Mouse (Mus musculus): ENCODE measurements around the gene Efcab11.

Gene Efcab11

DNA sequence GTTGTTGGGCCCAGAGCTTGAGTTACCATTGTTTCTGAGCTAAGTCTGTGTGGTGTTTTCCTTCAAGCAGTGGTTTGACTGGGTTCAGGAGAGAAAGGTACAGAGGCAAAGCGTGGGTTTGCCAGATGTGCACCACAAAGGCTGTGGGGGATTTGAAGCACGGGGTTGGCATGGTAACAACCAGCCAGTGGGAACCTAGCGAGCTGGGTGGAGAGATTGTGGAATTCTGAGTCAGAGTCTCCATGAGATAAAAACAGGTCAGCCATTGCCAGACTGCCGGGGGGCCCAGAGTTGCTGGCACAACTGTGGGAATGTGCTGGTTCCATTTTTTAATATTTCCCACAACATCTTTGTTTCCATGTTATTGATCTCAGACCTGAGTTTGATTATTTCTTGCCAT, 202.6 kb downstream of the Efcab11 start:
- no peak for DNase-seq (ENCODE audit: low read depth, low spot score)

DNA sequence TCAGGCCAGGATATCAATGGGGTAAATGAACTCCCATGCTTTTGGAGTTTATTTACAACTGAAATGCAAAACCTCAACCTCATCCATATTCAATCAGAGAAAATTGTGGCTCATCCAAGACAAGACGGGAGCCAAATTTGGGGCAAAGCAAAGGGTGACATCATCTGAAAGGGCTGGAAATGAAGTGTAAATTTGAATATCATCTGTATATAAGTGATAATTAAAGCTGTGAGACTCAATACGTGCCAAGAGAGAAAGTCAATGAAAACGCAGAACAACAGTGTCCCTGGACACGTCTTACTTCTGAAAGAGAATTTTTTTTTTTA, 212.4 kb downstream of the Efcab11 start:
- no peak for DNase-seq (ENCODE audit: low read depth, low spot score)

DNA sequence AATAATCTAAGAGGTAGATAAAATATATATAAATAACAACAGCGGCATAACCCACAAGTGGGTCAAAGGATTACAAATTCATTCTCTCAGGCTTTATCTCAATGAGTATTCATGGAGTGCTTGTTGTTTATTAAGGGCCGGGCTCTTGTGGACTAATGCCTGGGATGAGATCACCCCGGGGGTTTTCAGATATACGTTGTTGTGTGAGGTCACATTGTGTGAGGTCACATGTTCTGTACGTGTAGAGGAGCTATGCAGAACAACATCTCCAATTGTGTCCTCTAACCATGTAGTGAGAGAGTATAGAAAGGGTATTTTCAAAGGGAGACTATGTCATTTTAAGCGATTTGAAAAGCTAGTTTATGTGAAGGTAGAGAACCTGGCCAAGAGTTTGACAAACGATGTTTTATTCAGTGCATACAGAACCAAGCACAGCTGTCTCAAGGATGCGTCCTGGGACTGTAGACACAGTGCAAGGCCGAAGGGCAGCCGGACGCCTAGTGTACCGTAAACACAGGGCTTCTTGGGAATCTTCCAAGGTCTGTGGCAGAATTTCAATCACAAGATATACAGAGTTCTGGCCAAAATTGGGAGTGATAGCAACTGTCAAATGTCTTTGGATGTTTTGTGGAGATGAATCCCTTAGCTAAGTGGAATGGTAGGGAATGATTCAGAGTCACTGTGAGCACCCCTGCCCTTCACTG, 212.9 kb downstream of the Efcab11 start:
- no peak for DNase-seq (ENCODE audit: low read depth, low spot score)

DNA sequence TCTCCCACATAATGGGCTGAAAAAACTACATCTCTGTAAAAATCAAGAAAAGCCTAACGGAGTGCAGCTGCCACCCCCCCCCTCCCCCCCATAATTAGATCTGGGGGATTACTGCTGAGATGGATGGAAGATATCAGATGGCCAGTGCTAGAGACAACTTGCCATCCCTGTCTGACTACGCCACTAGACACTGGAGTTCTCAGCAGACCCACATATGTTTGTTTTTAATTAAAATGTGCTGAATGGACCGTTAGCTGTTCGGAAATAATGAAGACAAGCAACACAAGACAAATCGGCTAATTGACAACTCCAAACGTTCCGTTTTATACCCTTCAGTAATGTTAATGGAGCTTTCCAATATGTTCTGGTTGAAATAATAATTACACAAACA, 213.5 kb downstream of the Efcab11 start:
- no peak for DNase-seq (ENCODE audit: low read depth, low spot score)

DNA sequence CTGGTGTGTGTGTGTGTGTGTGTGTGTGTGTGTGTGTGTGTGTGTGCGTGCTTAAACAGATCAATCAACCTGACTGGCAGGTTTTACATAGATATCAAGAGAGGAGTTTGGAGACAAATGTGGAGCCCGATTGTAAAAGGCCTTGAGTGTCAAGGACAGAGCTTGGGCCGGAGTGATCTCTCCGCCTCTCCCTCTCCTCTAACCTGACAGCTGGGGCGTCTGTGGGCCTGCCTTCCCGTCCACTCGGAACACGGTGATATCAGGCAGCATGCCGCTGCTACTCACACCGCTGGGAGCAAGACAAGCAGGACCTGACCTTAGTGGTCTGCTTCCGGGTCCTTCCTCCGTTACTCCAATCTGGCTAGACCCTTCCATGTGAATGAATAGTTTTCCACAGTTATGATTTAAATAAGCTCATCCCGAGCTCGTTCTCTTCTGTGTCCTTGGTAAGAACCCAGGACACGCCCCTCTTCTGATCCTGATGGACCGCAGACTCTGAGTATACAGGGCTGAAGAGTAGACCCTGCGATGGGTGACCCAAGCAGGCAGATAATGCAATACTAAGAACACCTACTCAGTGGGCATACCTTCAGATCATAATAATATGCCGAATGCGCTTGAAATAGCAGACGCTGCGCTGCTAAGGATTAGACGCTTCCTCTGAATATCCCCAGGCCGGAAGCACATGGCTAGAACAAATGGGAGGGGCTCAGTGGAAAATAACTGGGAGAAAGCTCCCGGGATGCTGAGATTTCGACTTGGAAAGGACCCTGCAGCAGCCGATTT, 214.1 kb downstream of the Efcab11 start:
- DNase-seq (ENCODE audit: low read depth, low spot score) = no peak

DNA sequence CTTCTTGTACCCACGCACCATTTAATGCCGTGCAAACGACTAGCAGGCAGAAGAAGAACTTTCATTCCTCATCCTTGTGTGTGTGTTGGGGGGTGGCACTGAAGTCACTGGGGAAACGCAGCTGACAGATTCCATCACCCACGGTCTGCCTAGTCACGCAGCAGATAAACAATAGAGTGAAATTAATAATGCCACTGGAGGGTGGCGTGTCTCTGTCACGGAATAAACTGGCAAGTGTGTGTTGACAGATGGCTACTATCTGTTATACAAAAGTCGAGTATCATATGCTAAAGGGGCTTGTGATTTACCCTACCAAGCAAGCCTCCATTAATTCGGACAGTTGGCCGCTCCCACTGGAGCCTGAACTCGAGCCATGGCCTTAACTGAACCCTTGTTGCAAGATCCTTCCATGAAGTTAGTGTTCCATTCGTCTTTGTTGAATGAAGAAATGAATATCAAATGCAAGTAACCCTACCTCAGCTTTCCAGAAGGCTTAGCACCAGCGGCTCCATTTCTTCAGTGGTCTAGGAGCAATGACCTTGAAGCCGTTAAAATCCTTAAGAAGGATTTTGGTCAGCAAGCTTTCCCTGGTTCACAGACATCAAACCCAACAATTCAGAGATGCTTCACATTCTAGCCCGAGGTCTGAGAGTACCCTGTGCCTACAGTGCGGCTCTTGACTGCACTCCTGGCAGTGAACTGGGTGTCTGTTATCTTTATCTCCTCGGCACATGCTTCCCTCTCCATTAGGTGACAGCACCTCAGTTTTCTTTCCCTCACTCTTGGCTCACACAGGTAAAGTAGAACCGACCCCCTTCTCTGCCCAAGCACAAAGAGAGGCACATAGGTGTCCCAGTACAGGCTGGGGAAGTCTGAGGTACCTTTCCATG, 229.0 kb downstream of the Efcab11 start:
- DNase-seq (ENCODE audit: low read depth, low spot score) = no peak

DNA sequence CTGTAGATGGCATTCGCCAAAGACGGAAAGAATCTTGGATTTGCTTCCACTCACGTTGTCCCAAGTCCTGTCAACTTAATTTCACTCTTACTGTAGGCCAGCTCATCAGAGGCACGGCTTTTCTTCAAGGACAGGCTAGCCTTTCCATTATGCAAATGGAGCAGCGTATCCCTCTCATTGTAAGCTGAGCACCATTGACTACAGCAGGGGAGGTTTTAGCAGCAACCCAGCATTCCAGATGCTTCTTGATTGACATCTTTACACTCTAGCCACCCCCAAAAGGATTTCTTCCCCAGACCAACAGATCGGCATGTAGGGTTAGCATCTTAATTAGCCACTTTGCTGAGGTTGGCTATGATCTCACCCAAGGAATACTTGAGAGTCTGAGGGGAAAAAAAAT, 231.8 kb downstream of the Efcab11 start:
- DNase-seq (ENCODE audit: low read depth, low spot score) = no peak

DNA sequence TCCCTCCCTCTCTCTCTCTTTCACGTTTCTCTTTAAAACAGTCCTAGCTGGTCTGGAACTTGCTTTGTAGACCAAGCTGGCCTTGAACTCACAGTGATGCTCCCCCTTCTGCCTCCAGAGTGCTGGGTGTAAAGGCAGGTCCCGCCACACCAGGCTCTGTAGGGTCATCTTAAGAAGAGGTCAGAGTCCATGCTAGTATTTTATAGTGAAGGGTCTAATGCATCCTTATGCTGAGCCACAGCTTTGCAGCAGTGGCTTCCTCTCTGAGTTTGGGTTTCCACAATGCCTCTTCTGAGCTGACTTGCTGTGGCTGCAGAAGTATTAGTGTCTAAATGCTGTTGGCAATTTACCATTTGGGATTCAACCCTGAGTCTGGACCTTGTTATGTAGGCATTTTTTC, 234.5 kb downstream of the Efcab11 start:
- no peak for DNase-seq (ENCODE audit: low read depth, low spot score)

DNA sequence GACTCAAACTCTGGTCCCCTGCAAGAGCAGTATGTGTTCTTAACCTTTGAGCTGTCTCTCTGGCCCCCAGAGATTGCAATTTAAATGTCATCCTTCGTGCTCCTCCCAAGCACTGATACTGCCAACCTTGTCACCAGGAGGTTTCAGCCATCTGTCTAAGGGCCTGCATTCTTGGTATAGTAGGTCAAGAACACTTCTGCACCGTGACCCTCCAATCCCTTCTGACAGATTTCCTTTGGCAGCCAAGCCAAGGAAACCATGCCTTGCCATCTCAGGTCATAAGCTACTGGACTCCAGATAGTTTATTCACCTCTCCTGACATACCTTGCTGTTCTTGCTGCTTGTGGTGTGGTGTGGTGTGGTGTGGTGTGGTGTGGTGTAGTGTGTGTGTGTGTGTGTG, 235.5 kb downstream of the Efcab11 start:
- DNase-seq (ENCODE audit: low read depth, low spot score) = no peak

DNA sequence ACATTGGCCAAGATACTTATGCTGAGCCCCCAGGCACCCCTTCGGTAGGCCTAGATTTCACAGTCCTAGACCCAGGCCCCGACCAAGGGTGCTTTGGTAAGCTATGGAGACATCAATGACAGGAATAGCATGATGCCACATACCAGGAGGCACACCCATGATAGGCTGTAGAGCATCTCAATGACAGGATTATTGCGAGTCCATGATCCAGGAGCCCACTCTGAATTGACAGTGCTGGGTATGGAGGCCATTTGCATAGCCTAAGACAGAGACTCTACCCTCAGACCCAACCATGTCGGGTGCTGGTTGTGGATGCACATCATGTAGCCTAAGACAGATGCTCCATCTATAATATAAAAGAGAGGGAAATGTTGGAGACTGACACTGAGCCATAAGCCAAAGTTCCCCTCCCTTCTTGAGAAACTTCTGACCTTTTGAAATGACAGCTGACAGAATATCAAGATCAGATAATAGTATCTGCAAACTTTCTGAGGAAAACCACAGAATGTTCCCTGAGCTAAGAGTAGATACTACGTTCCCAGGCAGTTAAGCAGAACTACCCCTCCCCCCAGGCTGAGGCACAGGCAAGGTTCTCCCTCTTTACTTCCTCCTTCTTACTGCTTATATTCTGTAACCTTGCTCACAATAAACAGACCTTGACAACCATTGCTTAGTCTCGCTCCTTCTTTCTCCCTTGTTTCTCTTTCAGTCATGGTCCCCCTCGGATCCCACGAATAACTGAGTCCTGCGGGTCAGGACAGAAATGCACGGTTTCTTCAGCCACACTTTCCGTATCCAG, 237.5 kb downstream of the Efcab11 start:
- DNase-seq (ENCODE audit: low read depth, low spot score) = peak; percentile 34

DNA sequence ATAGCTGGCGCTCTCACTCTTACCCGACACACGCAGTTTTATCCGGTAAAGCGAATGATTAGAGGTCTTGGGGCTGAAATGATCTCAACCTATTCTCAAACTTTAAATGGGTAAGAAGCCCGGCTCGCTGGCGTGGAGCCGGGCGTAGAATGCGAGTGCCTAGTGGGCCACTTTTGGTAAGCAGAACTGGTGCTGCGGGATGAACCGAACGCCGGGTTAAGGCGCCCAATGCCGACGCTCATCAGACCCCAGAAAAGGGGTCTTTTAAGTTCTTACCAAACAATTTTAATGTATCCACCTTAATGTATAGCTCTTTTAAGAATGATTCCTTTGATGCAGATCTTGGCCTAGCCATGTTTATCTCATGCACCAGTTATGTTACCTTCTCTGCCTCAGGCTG, 238.8 kb downstream of the Efcab11 start:
- DNase-seq (ENCODE audit: low read depth, low spot score) = no peak

DNA sequence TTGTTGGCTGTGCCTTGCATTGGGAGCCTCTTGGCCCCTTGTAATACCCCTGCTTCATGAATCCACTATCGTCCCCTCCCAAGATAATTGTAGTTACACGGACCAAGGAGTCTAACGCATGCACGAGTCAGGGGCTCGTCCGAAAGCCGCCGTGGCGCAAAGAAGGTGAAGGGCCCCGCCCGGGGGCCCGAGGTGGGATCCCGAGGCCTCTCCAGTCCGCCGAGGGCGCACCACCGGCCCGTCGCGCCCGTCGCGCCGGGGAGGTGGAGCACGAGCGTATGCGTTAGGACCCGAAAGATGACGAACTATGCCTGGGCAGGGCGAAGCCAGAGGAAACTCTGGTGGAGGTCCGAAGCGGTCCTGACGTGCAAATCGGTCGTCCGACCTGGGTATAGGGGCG, 239.3 kb downstream of the Efcab11 start:
- no peak for DNase-seq (ENCODE audit: low read depth, low spot score)

Data from A20 (cell line).